Mouse (Mus musculus): ENCODE measurements around the gene Enah.

Enah gene

DNA sequence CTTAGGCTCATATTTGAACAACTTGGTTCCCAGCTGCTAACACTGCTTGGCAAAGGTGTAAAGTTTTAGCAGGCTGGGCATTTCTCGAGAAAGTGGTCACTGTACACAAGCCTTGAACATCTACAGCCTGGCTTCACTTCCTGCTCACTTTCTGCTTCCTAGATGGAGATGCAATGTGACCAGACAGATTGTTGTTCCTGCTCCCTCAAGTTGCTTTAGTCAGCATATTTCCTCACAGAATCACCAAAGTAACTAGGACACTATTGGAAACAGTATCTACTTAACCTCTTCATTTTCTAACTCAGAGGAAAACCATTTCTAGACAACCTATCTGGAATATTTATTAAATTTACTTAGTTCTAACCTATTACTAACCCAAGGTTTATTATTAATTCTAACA, 61.4 kb downstream of the Enah start:
- no peak for DNase-seq (ENCODE audit: low spot score)

DNA sequence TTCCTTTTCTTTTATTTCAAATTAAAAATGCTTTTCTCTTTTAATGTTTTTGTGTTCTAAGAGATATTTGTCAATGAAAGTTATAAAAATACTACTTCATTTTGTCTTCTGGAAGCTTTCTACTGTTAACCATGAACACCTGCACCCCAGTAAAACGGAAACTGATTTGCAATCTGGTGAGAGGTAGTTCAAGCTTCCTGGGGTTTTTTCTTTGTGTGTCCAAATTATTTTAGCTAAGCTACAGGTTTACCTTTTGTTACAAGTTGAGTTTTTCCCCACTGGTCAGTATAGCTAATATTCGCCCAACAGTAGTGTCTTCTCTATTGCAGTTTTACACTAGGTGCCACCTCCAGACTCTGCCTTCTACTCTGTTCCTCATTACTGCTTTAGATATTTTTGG, 62.1 kb downstream of the Enah start:
- DNase-seq (ENCODE audit: low spot score), result no peak

- DNase-seq (ENCODE audit: low spot score), result no peak
Measured at GRCm38 (mm10) chr1:181953547-181953946, 66.2 kb downstream of the Enah start.

DNA sequence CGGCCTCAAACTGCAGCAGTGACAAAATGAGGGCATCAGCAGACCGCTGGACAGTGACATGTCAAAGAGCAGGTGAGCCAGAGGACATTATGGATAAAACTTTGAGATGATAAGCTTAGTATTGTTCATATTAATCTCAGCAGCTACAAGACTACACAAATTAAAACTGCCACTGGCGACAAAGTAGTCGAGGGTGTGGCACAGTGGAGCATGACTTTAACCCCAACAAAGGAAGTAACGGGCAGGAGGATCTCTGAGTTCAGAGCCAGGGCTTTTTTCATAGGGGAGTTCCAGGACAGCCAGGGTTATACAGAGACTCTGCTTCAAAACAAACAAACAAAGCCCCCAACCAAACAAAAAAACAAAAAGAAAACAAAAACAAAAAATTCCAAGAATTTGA, 68.5 kb downstream of the Enah start:
- DNase-seq (ENCODE audit: low spot score), result no peak

DNA sequence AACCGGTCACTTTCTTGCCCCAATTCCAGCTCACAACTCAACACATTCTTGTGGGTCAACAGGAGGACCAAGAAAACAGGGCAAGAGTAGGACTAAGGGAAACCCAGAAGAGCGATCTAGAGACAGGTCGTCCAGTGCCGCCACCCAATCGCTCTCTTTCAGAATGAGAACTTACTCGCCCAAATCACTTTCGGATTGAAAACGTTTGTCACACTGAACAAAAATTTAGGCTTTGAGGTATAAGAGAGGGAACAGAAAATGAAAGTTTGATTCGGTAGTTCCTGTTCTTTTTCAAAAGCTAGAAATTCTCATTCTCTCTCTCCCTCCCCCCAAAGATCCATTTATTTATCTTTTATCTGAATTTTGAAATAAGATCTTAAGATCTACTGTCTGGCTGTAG, 69.1 kb downstream of the Enah start:
- no peak for DNase-seq (ENCODE audit: low spot score)

GRCm38 (mm10) chr1:181948191-181948590, 71.6 kb downstream of the Enah start:
- no peak for DNase-seq (ENCODE audit: low spot score)

DNA sequence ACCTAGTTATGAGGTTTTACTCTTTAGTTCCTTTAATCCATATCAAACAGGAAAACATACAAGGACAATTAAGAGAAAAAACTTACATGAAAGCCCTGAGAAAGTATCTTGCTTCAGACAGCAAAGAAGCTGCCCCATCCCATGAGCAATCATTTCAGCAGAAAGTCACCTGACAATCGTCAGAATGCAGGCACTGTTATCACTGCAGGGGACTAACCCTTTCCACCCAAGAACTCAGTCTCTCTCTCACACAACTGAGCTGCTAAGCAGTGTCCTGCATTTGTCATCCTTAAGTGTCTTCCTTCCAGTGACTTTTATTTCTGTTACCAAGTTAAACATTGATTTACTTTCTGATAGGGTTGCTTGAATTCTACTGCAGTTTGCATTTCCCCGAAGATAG, 82.7 kb downstream of the Enah start:
- no peak for DNase-seq (ENCODE audit: low spot score)

- no peak for DNase-seq (ENCODE audit: low spot score)
Measured at GRCm38 (mm10) chr1:181928388-181928787, 91.4 kb downstream of the Enah start.

DNA sequence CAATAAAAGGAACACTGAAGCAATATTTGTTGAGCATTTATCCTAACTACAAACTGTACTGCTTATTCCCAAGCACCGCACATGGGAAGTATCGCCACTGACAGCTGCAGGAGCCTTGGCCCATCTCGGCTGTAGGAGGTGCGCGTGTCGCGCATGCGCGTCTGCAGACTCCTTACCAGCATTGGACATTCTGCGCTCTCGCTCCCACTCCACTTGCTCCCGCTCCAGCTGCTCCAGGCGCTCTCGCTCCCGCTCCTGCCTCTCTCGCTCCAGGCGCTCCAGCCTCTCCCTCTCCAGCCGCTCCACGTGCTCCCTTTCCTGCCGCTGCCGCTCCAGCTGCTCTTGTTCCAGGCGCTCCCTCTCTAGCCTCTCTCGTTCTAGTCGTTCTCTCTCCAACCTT, 96.4 kb downstream of the Enah start:
- peak; percentile 36 for DNase-seq (ENCODE audit: low spot score)

DNA sequence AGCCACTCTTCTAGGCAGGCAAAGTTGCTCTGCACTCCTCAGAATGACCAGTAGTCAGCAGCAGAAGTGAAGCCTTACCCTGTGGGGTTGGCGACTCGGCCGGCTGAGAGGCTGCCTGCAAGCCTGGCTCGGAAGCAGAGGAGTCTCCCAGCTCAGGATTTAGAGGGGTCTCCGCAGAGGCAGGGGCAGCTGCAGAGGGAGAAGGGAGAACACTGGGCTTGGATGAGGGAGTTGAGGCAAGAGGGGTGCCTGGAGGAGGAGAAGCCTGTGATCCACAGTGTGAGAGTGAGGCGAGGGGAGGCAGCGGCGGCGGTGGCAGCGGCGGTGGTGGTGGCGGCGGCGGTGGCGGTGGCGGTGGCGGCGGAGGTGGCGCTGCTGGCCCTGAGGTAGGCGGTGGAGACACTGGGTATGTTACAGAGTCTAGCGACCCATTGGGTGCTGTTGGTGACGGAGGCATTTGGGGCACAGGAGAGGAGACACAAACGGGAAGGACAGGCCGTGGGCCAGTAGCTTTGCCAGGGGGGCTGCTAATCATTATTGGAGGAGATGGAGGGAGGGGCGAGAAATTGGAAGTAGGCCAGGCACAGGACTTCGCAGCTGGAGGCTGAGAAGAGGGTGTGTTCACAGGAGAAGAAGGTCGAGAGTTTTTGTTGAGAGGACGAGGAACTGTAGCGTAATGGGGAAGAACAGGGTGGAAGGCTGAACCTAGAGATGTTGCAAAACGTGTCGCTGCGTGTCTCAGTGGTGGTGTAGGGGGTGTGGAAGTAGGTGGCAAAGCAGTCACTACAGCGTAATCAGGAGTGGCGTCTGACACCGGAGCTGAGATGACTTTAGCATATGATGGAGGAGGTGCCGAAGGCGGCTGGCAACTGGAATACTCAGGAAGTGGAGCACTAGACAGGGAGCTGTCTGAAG, 98.0 kb downstream of the Enah start:
- no peak for DNase-seq (ENCODE audit: low spot score)

DNA sequence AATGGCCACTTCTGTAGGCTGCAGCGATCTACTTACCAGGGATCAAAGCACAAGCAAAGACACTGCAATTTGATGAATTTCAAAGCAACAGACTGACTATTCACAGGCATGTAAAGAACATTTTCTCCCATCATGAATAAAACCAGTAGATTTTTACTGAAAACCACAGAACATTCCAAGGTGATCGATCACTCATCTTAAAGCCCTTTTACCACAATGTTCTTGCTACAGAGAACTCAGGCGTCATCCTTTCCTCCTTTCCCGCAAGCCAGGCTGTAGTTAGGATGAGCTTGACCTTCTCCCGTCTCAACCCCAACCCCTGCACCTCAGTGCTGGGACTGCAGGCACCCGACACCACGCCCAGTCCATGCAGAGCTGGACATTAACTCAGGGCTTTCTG, 107.9 kb downstream of the Enah start:
- no peak for DNase-seq (ENCODE audit: low spot score)

GRCm38 (mm10) chr1:181901706-181902373, 118.0 kb downstream of the Enah start:
- DNase-seq (ENCODE audit: low spot score), result no peak

- no peak for DNase-seq (ENCODE audit: low spot score)
Measured at GRCm38 (mm10) chr1:181900846-181901245, 118.9 kb downstream of the Enah start.

GRCm38 (mm10) chr1:181898961-181899360, 120.8 kb downstream of the Enah start:
- no peak for DNase-seq (ENCODE audit: low spot score)

DNA sequence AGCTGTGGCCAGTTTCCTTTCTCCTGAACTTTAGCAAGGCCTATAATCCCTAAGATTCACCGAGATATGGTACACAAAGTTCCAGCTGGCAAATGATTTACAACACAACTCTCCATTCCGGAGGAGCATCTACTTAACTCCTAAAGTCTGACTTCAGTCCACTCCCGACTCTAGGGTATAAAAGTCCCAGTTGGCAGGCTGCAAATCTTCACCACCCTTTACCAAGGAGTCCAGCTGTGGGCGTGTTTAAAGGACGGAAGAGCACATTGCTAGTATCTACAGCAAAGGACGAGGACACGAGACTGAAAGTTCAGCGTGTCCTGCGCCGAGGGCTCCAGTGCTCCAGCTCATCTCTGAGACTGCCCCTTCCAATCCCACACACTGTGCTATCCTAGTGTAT, 122.8 kb downstream of the Enah start:
- no peak for DNase-seq (ENCODE audit: low spot score)

DNA sequence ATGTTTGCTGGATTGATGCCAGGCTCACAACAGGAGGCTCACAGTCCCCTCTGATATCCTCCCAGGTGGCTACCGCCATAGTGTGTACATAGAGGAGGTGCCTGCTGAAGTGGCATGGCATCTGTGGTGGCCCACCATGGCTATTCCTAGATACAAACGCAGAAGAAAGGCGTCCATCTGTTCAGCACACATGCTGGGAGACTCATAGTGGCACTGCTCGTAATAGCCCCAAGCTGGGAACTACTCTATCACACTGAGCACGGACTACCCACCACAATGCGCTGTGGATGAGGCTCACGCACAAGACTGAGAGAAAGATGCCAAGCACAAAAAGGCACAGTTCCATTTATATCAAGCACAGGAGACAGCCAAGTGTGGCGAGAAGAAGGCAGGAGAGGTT, 126.1 kb downstream of the Enah start:
- peak; percentile 39 for DNase-seq (ENCODE audit: low spot score)

DNA sequence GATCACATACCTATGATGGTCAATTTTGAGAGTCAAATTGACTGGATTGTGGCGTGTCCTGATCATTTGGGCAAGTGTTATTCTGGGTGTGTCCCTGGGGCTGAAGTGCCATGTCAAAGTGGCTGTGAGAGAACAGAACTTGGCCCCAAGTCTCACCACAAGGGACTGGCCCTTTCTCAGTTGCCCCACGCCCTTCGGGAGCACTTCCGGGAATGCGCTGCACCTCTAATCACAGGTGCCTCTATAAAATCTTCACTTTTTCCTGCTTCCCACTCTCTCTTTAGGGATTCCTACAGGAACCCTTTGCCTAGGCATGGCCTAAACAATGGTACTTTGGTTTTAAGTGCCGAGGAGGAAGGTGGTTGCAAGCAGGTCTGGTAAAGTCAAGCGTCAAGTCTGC, 130.1 kb downstream of the Enah start:
- DNase-seq (ENCODE audit: low spot score), result no peak

- DNase-seq (ENCODE audit: low spot score), result peak; percentile 78
Measured at GRCm38 (mm10) chr1:181888801-181889200, 131.0 kb downstream of the Enah start.

DNA sequence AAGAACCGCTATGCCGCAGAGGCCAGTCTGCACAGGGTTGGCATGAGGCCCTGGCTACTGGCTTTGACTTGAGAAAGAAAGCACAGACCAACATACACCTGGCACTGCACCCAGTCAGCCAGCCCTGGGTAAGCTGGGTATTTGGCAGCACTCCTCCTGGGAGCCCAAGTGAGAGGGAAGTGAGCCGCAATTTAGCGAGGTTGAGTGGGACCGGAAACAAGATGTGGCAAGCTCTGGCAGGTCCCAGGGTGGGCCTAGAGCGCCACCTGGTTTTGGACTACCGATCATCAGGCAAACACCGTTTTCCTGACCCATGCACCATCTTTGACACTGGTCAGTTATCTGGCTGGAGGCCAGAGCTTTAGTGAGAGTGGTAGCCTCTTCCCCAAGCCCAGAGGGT, 138.3 kb downstream of the Enah start:
- DNase-seq (ENCODE audit: low spot score), result peak; percentile 17

GRCm38 (mm10) chr1:181880752-181881325, 139.0 kb downstream of the Enah start:
- no peak for DNase-seq (ENCODE audit: low spot score)

- DNase-seq (ENCODE audit: low spot score), result no peak
Measured at GRCm38 (mm10) chr1:181878436-181878835, 141.4 kb downstream of the Enah start.

GRCm38 (mm10) chr1:181877088-181877487, 142.7 kb downstream of the Enah start:
- no peak for DNase-seq (ENCODE audit: low spot score)

- no peak for DNase-seq (ENCODE audit: low spot score)
Measured at GRCm38 (mm10) chr1:181876656-181877055, 143.1 kb downstream of the Enah start.
